Mouse (Mus musculus) layer of hippocampus, adult 18-20 months (tissue): ENCODE measurements at regions not wholly inside any gene's neighbourhood (a gene's known extent, or its start where the extent isn't known, plus 50 kb on each side); places are given as distances from the start of the nearest gene placed in this dataset.
"Not testable (repeated sequence)": the region's sequence is repeated elsewhere in the genome, so short reads cannot be mapped to it uniquely, and the experiment has no call there.

Source experiments
- DNase-seq, 2 experiments: peaks; one replicate each; pipeline ENCODE4 v3.0.0; 2022; ENCODE audit warnings: low spot score in 2 of 2

DNA sequence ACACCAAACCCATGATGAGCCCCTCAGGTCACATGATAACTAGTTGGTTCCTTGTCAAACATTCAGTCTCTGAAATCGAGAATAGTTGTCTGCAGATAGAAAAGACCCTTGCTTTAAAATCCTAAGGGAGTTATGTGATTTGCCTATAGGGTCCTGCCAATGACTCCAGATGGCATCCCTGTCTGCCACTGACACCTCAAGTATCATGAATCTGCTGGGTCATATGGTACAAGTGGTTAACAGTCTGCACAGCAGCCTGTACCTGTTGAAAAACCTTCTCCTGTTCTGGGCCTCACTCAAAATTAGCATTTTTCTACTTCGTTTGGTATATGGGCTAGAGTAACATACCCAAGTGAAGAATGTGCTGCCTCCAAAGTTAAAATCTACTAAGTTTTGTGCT, 246.0 kb upstream of the Zfp703 start:
- no peak for DNase-seq

DNA sequence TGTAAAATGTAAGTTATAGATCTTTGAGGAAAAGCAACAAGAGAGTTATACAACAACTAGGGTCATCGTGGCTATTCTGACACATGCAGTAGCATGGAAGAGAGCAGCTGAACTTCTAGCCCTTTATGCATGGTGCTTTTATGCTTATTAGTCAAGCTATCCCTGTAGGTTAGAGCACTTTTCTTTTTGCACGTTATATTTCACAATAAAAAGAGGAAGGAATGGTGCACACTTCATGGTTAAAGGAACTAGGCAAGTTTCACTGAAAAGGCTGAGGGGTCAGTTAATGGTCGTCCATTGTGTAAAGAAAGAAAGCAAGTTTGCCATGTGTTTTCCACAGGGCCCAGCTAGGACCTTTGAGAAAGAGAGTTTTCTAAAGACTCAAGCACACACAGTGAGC, 232.7 kb upstream of the Zfp703 start:
- no peak for DNase-seq

DNA sequence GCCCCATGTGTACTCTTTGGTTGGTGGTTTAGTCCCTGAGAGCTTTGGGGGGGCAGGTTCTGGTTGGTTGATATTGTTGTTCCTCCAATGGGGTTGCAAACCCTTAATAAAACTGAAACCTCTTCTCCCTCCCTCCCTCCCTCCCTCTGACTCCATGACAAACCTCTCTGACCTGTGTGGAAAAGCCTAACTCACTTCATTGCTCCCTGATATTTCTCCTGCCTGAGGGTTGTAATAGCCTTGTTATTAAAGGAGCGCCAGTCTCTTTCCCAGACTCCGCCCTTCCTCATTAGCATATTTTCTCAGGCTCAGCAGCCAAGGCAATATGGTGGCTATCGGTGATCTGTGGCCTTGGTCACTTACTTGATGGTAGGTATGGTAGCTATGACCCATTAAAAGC, 230.3 kb upstream of the Zfp703 start:
- DNase-seq = no peak

DNA sequence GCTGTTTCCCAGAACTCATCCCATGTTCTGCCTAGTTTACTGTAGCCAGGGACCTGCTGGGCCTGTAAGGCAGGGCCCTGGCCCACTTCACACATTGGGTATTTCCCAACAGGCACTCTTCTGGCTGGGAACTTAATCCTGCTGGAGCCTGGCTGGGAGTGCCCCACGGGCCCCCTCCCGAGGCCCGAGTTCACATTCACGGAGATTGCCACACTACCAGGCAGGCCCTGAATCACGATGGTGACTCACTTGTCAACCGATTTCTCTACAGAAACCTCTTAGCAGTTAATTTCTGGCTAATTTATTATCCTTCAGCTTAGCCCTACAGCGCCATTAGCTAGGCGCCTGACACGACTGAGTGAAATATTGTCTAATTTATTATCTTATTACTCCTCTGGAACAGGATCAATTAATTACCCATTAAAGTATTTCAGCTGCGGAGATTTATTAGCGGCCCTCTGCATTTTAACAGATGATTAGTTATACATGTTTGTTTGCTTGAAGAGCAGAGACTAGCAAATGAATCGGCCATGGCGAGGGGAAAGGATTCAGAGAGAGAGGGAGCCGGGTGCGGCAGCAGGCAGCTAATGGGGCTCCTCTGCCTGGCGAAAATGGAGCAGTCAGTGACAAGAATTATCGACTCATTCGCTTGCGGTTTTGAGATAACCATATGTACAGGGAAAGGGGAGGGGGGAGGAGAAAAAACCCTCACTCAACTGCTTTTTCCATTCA, 229.7 kb upstream of the Zfp703 start:
- DNase-seq = peak in 1 of 2 experiments; percentile 25

DNA sequence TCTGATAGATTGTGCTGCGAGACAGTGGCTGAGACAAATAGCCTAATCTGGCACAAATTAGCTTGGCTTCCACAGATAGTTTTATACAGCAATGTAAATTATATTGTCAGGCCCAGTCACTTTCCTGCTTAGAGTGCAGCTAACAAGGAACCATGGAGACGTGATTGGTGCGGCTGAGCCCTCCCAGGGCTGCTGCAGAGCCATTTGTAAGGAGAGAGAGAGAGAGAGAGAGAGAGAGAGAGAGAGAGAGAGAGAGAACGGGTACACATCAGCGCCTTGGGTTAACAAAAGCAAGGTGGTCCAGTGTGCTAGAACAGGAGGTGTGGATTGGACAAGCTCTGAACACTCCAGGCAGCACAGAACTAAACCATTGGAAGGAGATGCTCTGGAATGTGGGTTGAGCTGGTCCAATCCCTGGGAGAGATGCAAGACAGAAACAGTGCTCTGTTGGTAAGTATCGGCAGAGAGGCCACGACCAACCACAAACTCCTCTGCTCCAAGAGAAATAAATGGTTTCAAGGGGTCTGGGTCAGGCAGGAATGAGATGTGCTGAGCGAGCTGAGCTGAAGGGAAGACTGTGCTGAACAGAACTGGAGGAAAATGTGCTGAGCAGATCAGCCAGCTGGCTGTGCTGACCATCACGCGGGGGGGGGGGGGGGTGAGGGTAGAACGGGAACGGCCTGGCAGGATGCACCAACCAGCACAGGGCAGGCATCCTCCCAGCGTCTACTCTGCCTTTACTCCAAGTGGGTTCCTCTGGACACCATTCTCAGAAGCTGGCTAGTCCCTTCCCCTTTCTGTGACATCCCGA, 228.8 kb upstream of the Zfp703 start:
- no peak for DNase-seq

DNA sequence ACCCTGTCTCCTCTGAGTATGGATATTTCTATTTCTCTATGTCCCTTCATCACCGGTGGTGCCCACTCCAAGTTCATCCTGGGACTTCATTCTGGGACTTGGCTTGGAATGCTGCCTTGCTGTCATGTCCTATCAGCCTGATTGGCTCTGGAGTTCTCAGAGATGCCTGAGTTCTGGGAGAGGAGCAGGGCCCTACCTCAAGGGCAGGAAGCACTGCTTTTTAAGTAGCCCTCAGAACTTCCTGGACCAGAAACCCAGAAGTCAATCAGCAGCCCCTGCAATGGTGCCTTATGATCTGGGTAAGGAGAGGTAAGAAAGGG, 228.2 kb upstream of the Zfp703 start:
- DNase-seq = no peak

DNA sequence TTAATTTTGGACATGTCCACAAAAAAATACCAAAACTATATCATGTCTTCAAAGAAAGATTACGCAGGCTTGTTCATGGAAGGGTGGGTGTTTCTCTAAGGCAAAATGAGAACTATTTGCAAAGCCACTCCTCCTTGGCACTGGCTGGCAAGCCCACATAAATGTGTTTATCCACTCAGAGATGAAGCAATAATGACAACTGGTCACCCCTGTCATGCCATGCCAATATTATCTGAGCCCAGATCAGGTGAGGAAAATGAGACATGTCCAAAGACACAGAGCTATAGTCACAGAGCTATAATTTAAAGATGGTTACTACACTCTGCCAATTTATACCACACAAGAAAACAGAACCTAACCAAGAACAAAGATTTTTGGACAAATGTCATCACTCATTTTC, 227.0 kb upstream of the Zfp703 start:
- DNase-seq = no peak

DNA sequence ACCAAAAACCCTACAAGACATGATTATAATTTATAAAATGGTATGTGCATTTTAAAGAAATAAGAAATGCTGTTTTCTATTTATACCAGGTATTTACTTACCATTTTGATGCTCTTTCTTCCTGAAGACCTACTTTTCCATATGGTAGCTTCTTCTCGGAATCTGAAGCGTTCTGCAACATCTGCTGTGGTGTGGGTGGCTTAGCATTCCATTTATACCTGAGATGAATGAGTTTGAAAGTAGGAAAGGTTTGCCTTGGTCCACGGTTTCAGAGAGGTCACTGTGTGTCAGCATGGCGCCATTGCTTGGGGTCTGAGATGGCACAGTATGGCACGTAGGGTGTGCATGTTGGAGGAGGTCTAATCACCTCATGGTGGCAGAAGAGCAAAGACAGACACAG, 225.5 kb upstream of the Zfp703 start:
- no peak for DNase-seq

DNA sequence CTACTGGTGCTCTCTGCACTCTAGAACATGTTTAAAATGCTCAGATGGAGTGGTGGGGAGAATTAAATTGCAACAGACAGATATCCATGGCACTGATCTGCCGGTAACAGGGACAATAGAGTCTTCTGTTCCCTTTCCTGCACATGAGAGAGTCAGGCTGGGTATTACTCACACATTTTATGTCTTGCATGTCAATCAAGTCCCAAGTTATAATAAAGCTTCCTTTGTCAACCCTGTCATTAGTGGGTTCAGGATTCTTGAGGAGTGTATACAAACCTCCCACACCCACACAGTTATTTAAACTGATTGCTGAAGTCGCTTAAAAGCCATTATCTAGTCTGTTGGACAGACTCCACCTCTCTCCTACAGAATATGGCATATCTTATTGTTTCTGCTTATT, 220.7 kb upstream of the Zfp703 start:
- no peak for DNase-seq

DNA sequence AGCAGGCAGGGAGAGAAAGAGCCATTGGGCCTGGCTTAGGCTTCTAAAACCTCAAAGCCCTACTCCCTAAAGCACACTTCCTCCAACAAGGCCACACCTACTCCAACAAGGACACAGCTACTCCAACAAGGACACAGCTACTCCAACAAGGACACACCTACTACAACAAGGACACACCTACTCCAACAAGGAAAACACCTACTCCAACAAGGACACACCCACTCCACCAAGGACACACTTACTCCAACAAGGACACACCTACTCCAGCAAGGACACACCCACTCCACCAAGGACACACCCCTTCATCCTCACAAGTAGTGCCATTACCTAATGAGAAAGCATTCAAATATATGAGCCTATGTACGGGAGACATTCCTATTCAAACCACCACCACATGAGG, 216.4 kb upstream of the Zfp703 start:
- DNase-seq = no peak

DNA sequence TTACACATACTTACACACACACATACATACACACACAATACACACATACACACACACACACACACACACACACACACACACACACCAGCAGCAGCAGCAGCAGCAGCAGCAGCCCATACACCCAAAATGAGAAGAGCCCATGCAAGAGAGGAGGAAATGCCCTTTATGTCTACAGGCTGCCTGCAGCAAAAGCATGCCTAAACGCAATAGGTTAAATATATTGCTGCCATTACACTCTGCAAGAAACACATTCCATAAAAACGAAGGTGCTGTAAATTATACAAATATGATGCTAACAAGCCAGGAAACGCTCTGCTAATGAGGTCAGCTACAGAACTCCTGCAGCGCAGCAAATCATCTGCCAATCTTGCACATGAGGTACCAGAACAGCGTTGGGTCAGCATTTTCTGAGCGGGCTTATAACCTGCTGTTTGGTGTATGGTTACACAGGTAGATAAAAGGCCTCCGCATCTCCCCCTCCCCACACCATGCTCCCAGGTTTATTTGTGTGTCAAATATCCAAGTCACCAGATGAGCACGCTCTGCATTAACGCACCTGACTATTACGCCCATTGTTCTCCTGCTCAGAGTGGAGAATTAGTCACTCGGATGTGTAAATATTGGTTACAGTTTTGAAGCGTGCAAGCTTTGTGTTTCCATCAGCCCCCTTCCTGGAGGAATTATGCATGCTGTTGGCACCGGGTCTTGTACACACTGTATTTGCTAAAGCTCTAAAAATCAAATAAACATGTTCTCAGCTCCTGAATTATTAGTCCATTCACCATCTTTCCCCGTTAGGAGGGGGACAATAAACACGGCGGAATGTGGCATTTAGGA, 214.0 kb upstream of the Zfp703 start:
- no peak for DNase-seq

DNA sequence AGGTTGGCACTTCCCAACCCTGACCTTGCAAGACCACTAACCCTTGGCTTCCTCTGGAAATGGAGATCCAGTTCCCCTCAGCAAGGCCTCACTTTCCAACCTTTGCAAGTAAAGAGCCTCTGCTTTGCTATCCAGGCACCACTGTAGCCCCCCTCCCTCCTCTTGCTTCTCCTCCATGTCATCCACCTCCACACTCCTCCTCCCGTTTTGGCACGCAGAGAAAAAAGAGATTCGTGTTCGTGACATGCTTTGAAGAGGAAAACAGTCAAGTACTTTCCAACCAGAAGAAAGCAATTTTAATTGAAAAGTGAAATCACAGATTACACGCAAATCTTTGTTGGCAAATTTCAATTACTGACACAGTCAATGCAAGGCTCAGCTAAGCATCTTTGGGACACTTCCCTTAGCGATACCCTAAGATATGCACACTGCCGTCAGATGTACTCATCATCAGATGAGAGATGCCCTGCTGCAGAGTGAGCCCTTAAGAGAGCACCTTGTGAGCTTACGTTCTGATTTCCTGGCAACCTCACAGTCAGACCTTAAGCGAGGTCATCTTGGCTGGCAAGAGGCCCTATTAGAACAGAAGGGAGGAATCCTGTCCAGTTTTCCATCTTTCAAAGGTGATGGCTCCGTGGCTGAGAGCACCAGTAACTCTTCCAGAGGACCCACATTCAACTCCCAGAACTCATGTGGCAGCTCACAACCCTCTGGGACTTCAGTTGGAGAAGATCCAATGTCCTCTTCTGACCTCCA, 208.5 kb upstream of the Zfp703 start:
- no peak for DNase-seq

DNA sequence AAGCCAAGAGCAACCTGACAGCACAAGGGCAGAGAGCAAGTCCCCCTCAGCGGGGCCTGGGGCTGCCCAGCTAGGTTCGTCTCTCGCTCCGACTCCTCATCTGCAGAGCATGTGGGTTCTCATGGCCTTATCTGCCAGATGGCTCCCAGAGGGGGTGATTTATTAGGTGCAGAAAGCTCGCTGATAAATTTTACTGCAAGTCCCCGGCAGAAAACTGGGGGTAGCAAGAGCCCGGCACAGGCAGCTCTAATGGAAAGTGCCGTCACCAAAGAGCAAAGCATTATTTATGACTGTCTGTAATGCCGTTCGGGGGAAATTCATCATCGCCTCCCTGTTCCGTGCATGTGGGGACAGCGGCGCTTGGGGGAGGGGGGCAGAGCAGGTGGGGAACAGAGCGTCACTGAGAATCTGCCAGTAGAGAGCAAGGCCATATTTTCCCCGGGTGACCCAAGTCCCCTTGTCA, 206.7 kb upstream of the Zfp703 start:
- DNase-seq = no peak

DNA sequence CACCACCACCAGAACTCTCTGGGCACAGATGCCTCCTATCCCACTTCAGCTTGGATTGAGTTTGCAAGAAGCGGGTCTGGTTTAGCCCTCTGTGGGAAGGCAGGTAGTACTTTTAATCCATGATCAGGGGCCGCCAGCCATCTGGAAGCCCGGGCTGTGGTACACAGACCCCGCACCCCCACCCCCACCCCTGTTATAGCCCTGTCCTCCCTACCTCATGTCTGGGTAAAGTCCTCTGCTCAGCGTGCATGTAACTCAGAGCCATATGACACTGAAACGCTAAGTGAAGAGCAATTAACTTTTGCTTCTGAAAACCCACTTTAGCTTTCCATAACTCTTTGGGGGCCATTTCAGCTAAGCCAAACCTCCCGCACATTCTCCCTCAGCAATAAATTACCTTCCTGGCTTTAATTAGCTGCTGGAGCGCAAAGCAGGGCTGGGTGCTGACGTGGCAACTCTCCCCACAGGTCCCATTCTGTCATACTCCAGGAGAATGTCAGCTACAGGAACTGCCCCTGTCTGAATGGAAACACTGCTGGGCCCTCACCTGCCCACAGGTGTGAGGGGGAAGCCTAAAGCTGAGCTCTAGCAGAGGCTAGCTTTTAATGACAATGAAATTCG, 198.1 kb upstream of the Zfp703 start:
- no peak for DNase-seq

DNA sequence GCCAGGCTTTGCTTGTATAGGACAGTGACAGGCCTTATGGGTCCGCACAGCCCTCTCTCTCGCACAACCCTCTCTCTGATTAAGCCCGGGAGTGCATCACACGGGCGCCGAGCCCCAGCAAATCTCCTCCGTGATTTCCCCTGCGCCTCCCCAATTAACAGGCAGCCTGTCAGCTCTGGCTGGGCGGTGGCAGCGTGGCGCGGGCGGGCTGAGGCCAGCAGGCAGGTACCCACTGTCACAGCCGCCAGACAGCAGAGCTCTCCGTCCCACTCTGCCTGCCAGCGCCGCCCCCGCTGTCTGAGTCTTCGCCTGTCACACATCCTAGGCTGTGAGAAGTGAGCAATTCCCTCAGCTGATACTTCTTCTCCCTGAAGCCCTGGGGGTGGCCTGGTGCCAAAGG, 196.6 kb upstream of the Zfp703 start:
- peak; percentile 51 to 61 for DNase-seq

DNA sequence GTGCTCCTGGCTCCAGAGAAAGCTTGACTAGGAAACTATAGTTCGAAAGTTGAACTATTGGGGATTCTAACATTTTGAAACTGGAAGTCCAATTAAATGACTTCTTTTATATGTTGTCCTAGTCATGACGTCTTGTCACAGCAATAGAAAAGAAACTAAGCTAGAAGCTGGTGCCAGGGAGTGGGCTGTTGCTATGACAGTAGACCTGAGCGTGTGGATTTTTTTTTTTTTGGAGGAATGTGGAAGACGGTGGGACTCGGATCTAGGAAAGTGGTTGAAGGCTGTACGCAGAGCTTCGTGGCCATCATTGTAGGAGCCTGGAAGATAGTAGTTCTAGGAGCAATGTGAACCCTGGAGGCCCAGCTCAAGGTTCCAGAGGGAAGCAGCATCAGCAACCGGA, 194.2 kb upstream of the Zfp703 start:
- DNase-seq = not testable (repeated sequence)

DNA sequence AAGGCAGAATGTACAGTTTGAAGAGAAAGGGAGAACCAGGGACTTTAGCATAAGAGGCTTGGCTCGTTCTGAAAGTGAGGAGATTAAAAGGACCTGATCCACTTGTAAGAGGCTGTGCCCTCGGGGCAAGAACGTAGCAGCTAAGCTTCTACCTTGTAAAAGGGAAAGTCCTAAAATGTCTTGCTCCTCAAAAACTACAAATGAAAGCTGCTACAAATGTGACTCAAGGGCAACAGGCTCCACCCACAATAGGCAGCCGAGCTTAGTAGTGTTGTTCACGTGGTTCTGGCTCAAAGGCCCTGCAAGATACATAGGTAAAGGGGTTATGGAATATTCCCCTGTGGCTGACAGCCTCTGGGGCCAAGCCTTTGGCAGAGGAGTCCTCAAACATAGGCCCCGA, 192.7 kb upstream of the Zfp703 start:
- DNase-seq = no peak

DNA sequence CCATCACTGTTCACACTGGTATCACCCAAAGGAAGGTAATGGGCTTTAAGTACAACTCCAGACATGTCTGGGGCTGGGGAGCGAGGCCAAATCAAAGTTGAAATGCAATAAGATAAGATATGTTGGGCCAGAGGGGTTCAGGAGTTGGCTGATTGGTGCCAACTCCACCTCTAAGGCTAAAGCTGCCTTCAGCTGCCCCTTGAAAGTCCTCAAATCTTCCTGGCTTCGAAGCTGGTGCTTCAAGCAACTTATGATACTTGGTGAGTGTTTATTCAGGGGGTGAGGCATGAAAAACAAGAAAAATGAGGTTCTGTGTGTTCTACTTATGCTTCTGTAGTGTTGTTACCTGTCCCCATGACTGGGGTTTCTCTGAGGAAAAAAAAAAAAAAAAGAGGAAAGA, 185.3 kb upstream of the Zfp703 start:
- DNase-seq = no peak

DNA sequence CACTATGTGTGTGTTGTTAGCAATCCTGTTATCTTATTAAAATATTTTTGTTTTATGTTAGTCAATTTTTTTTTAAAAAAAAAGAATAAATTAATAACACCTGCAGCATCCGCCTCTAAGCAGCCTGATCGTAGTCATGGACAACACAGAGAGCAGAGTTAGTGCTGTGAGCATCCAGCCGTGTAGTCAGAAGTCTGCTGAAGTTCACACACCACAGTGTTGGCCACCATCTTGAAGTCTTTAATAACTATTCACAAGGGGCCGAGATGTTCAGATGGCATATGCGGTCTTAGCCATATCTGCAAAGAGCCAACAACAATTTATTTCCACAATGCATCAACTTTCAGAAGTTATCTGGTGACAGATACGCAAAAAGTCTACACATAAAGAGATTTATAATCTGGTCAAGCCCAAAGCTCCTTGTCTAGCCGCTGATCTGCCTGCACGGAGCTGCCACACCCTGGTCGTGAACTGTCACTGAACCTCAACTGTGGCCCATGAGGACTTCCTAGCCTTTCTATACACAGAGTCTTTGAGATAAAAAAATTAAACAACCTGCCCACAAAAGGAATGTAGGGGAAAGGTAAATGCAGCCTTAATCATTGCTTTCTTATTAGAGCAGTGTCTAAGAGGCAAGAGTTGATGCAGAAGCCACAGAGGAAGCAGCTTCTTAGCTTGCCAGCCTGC, 183.4 kb upstream of the Zfp703 start:
- no peak for DNase-seq

DNA sequence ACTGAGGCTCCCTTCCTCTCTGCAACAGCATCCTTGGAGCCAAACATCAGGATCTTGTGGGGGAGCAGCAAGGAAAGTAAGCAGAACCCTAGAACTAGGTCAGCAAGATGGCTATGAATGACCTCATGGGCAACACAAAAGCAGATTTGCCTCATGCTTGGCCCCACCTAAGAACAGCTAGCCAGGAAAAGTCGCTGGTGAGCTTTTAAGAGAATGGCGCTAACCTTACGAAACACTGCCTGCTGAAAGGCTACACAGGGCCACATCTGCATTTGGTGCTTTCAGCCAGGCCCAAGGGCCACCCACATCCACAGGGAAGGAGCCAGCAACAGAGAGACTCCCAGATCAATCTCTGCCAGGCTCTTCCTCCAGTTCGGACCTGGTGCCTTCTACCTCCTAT, 182.7 kb upstream of the Zfp703 start:
- DNase-seq = no peak
